Mouse (Mus musculus): Measurements from ENCODE around the gene Spats1.

Gene Spats1

GRCm38 (mm10) chr17:45474669-45475465 is at the start of gene Spats1:
TSS of gene Spats1 (minus strand) at chr17:45475415.
- DNase-seq = peak; percentile 16 to 25

DNA sequence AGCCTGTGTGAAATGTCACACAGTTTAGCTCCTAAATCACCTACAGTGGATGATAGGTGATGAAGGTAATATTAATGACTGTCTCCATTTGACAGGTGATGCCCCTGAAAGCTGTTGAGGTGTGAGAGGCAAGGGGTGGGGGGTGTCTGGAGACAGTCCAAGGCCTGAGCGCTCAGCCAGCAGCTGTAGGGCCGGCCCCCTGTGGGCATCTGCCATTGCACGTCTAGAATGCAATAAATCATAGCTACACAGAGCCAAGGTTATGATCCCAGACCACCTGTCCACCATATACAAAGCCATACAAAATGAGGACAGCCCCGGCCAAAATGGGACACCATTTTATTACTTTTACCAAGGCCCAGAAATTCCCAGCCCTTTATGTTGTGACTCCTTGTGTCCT is 49.7 kb upstream of the Spats1 start:
- no peak for DNase-seq

DNA sequence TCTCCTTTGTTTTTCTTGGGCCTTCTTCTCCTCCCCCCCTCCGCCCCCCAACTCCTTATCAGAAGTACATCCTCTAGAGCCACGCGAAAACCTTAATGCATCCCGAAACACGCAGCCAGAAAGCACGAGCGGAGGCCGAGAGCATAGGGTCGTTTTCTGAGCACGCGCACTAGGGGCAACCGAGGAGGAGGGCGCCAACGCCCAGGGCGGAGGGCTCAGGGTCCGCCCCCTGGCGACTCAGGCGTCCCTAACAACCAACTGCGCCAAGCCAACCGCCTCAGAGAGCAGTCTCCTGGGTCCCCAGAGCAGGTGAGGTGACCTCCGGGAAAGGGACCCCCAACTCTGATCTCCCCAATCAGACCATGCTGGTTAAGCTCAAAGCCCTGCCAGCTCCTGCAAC is 48.0 kb upstream of the Spats1 start, which contains the start of gene Tcte1:
Gene Tcte1 (plus strand): TSS at position 172 of the 400 bp plus-strand sequence.
- DNase-seq = no peak

DNA sequence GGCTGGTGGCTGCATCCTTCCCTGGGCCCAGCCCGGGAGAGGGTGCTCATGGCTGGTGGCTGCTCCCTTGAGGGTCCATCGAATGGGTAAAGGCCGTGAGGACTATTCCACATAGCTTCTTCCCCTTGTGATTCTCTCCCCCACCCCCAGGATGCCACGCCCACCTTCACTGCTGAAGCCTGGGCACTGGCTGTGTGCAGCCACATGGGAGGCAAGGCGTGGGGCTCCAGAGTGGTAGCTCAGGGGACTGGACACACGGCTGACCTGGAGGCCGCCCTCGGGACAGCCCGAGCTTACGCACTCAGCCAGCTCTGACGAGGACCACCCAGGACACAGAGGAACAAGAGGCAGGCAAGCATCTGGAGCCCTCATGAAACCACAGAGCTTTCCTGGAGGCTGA is 44.9 kb upstream of the Spats1 start:
- no peak for DNase-seq

DNA sequence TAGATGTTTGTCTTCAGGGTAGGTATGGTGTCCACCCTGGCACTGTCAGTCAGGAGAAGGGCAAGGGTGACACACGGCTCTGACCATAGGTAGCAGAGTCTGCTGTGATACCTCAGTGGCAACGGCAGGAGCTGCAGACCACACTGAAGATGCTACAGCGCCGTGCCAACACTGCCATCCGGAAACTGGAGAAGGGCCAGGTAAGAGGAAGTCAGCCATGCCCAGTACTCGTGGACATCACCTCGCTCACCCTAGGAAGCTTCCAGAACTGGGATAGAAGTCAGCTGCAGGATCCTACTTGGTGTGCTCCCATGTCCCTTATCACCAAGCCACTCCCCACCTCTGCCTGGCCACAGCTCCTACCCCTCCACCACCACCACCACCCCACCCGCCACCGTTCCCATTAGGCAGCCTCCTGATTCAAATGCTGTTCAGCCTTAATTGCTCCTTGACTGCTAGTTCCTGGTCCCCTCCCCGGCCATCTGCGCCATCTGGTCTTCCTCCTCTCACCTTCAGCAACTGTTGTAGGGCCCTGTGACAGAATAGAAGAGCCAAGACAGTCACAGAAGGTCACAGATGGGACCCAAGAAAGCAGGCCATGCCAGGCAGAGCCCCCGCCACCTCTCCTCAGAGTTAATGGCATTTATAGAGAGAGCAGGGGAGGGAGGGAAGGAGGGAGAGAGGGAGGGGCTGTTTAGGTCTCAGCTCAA is 43.7 kb upstream of the Spats1 start:
- DNase-seq = no peak

GRCm38 (mm10) chr17:45517549-45518215 is 42.5 kb upstream of the Spats1 start:
- DNase-seq = no peak

- DNase-seq = no peak
Measured at GRCm38 (mm10) chr17:45517135-45517534, 41.9 kb upstream of the Spats1 start.

DNA sequence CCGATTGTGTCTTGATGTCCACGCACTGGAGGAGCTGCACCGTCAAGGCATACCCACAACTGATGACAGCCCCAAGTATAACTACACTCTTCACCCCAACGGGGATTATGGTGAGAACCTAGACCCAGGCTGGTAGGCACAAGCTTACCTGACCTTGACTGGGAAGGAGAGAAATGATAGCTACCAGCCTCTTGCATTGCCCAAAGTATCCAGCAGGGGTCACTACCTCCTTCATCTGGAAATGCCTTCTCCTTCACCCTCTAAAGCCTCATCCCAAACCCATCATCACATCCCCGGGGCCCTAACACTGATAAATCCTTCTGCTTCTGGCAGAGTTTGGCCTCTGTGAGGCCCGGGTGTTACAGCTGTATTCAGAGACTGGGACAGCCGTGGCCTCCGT is 41.3 kb upstream of the Spats1 start:
- DNase-seq = peak; percentile 49 to 85

DNA sequence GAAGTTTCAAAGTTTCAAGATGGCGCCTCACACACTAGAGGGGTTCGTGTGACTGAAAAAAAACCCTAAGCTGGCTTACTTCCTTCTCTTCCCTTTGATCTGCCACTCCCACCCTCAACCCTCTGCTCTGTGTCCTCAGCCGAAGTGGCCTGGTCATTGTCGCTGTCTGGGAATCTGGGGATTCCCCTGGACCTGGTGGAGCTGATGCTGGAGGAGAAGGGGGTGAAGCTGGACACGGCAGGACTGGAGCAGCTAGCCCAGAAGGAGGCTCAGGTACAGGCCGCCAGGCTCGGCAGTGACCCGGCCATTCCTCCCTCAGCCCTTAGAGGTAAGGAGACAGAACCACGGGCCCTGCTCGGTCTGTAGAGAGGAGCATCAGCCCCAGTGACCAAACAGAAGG is 40.6 kb upstream of the Spats1 start:
- no peak for DNase-seq

GRCm38 (mm10) chr17:45515204-45515726 is 40.0 kb upstream of the Spats1 start:
- DNase-seq = no peak

- no peak for DNase-seq
Measured at GRCm38 (mm10) chr17:45511757-45512156, 36.5 kb upstream of the Spats1 start.

DNA sequence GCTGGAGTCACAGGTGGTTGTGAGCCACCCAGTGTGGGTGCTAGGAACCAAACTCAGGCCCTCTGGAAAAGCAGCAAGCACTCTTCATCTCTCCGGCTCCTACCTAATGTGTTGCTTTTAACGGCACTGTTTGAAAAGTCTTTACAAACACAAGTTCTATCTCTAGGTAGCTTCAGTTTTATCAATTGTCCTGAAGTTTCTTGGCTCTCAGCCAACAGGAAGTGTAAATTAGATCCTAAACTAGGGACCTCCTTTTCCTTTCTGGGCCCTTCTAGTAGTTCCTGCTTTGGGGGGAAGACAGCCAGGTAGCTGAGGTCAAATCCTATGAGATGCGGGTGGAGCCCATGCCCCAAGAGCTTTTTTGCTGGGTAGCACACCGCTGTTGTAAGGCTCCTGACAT is 35.7 kb upstream of the Spats1 start:
- no peak for DNase-seq

GRCm38 (mm10) chr17:45506700-45507189 is 31.5 kb upstream of the Spats1 start, which contains the start of gene Aars2:
TSS of gene Aars2 (plus strand) at chr17:45506841.
- peak; percentile 91 to 95 for DNase-seq

- DNase-seq = no peak
Measured at GRCm38 (mm10) chr17:45505941-45506465, 30.8 kb upstream of the Spats1 start.

DNA sequence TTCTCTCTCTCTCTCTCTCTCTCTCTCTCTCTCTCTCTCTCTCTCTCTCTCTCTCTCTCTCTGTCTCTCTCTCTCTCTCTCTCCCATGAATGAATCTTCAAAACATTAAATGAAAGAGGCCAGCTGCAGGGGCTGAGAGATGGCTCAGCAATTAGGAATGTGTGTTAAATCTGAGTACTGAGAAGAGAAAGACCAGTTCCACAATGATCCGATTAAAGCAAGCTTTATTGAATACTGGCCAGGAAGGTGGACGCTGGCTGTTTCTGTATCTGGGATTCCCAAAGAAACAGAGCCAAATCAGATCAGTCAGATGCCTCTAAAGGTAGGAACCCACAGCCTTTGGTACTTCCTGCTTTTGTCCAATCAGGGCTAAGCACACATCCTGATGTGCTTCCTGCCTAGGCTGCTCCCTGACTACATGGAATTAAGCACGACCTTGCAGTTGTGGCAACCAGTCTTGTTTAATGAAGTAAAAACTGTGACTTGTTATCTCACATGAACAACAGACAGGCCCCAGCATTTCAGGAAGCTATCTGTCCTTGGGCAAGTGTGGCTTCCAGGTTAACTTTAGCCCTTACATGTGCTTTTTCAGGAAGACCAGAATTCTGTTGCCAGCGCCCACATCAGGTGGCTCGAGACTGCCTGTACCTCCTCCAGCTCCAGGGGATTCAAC is 28.2 kb upstream of the Spats1 start:
- no peak for DNase-seq

- DNase-seq = no peak
Measured at GRCm38 (mm10) chr17:45502324-45502723, 27.1 kb upstream of the Spats1 start.

GRCm38 (mm10) chr17:45500981-45501380 is 25.8 kb upstream of the Spats1 start:
- DNase-seq = no peak

- DNase-seq = no peak
Measured at GRCm38 (mm10) chr17:45499516-45499915, 24.3 kb upstream of the Spats1 start.

GRCm38 (mm10) chr17:45498397-45498796 is 23.2 kb upstream of the Spats1 start:
- no peak for DNase-seq

DNA sequence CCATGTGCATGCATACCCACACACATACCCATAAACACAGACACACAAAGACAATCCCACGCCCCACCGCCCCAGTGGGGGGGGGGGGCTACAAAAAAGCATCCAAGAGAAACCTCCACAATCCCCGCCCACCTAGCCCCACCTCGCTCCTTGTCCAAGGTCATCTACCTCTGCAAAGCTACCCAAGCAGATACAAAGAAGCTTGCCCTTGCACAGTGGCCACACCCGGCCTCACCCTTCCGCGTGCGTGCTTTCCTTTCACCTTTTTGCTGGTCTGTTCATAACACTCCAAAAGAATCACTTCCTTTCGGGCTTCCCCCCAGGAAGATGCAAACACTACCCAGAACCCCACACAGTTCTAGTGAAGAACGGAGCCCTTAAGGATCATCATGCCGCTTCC is 20.2 kb upstream of the Spats1 start:
- DNase-seq = no peak

DNA sequence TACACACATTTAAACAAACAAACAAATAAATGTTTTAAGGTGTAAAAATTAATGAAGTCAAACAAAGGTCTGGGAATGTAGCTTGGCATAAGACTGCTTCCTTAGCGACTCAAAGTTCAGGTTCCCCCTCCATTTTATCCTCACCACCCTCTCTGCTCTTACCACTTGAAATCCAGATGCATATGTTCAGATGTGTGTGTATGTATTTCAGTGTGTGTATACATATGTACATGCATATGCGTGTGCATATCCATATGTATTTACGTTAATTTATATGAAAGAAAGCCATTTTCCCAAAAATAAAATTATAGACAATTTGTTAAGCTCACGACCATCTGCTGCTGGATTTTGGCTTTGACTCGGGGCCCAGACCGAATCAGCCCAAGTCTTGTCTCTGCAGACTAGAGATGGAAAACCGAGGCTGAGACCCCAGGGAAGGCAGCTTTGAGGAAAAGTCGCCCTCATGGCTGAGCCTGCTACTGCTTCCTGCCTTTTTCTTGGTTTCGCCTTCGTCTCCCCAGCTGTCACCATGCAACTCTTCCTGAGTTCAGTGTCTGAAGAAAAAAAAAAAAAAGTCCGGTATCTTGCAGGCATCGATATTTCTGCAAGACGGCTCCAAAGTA is 15.4 kb upstream of the Spats1 start:
- no peak for DNase-seq

- DNase-seq = no peak
Measured at GRCm38 (mm10) chr17:45489736-45490135, 14.5 kb upstream of the Spats1 start.
